Mouse (Mus musculus) lung, adult 18-20 months (tissue): Measurements from ENCODE around the gene Omd.
A peak's percentile ranks its signal among the peaks of the same experiment; 100 is the strongest.

Source experiments
- DNase-seq, 2 experiments: peaks; one replicate each; pipeline ENCODE4 v3.0.0; 2022; ENCODE audit warnings: mixed read lengths in 2 of 2

The Omd gene

GRCm38 (mm10) chr13:49617021-49617420 lies 34.8 kb downstream of the Omd start:
- no peak for DNase-seq

- DNase-seq, result no peak
Measured at GRCm38 (mm10) chr13:49618365-49618764, 36.1 kb downstream of the Omd start.

GRCm38 (mm10) chr13:49623216-49623615 lies 41.0 kb downstream of the Omd start:
- peak in 1 of 2 experiments; percentile 23 for DNase-seq

- DNase-seq, result no peak
Measured at GRCm38 (mm10) chr13:49628167-49628566, 45.9 kb downstream of the Omd start.

GRCm38 (mm10) chr13:49629076-49629475 lies 46.8 kb downstream of the Omd start:
- DNase-seq, result peak; percentile 19 to 25

GRCm38 (mm10) chr13:49639965-49640364 lies 57.7 kb downstream of the Omd start:
- DNase-seq, result no peak
